Mouse (Mus musculus) heart, postnatal 0 days (tissue): Measurements from ENCODE around the gene Nt5c1a.

Experiments
- CTCF ChIP-seq: IDR thresholded peaks from 2 replicates; pipeline ENCODE4 v1.5.1; 2016; ENCODE audit warnings: antibody characterized with exemption, control low read depth, low read depth
- EP300 ChIP-seq: IDR thresholded peaks from 2 replicates; pipeline ENCODE4 v1.6.1; 2016; ENCODE audit warnings: antibody characterized with exemption, low read depth

GRCm38 (mm10) chr4:123215367-123215766 is 14.1 kb downstream of the Nt5c1a start:
- TF ChIP-seq CTCF (no peak), EP300 (no peak)
